In genomic region chr1:90373001-90373400, GRCm38 (mm10) we compare ENCODE assay signal across 15 mouse cellular contexts.
"Had no signal": no experiment of that assay in that cellular context is flagged by ENCODE, and none has a peak within 500 bp of the region (broad histone marks: within the 10 kb centered on the region; RNA-seq: fewer than 3 reads in every experiment).

No protein-coding gene starts in this region.

- H3K27me3 ChIP-seq: midbrain, embryonic 12.5 days; neural tube, embryonic 13.5 days; neural tube, embryonic 15.5 days had no signal

- H3K27ac ChIP-seq: midbrain, embryonic 10.5 days; midbrain, embryonic 12.5 days; neural tube, embryonic 13.5 days; neural tube, embryonic 15.5 days had no signal

- H3K4me1 ChIP-seq: midbrain, embryonic 10.5 days; midbrain, embryonic 12.5 days had no signal

- DNase-seq: lung, adult 18-20 months; lung, embryonic 14.5 days; lung, postnatal 10 days; lung, postnatal 4 days; midbrain, embryonic 14.5 days; right cerebral cortex, postnatal 14 days; thymus, adult 18-20 months; thymus, postnatal 14 days; thymus, postnatal 36 days had no signal

- ATAC-seq: midbrain, embryonic 16.5 days had no signal

- H3K36me3 ChIP-seq: midbrain, embryonic 10.5 days; midbrain, embryonic 12.5 days; neural tube, embryonic 13.5 days; neural tube, embryonic 15.5 days had no signal

- H3K9me3 ChIP-seq: midbrain, embryonic 10.5 days; neural tube, embryonic 13.5 days; neural tube, embryonic 15.5 days had no signal

- H3K9ac ChIP-seq: lung, embryonic 14.5 days; midbrain, embryonic 12.5 days; neural tube, embryonic 13.5 days; neural tube, embryonic 15.5 days had no signal

- H3K4me3 ChIP-seq: midbrain, embryonic 10.5 days; midbrain, embryonic 12.5 days; myocyte; neural tube, embryonic 13.5 days; neural tube, embryonic 15.5 days had no signal

- H3K4me2 ChIP-seq: lung, embryonic 14.5 days; midbrain, embryonic 12.5 days; neural tube, embryonic 13.5 days; neural tube, embryonic 15.5 days had no signal
